Mouse (Mus musculus): ENCODE measurements around the gene Sem1.

- no peak for TF ChIP-seq CTCF (IDR thresholded peaks at IDR 0.05)
- TF ChIP-seq EP300 (IDR thresholded peaks at IDR 0.05), result no peak
Observed at GRCm38 (mm10) chr6:6581849-6582248, 3.4 kb upstream of the Sem1 start.
